Mouse (Mus musculus): ENCODE data around the gene Lrfn3. TPM values are rescaled to one million over a fixed set of nuclear protein-coding genes. Genes with fewer than 3 reads are reported as not detected.
A peak's percentile ranks its signal among the peaks of the same experiment; 100 is the strongest.

Lrfn3 gene
- total RNA-seq, 2 experiments from 2014 or later: 18.7 to 19.5 TPM

GRCm38 (mm10) chr7:30347828-30348227 lies 14.7 kb downstream of the Lrfn3 start:
- peak; percentile 27 to 31 for DNase-seq (ENCODE audit: low spot score in 2 of 2)

DNA sequence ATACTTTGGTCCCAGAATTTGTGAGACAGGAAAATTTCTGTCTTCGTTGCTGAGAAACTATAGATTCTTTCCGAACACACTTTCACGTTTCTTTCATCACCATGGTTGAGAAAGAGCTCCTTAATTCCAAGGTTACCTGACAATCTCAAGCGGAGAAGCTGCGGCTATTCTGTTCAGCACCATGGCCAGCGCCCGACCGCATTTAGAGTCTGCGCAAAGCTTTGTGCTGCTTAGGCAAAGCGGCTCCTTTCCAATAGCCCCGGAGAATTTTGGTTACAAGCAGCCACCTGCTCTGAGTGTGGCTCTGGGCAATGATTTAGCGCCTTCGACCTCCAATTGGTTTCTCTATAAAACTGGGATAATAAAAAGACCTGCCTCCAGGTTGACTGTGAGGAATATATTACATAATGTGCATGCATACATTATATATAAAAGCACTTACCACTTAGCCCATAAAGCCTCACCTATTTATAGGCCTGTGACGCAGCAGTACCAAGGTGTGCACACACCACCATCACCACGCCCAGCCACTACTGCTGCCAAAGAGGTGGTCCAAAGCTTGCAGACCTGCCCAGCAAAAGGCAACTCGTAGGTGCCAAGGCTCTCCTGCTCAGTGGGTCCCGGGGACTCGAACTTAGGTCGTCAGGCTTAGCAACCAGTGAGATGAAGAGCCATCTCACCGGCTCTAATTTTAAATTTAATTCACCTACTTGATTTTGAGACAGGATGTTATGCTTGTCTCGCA lies 15.8 kb downstream of the Lrfn3 start:
- DNase-seq (ENCODE audit: low spot score in 2 of 2): peak in 1 of 2 experiments; percentile 49

DNA sequence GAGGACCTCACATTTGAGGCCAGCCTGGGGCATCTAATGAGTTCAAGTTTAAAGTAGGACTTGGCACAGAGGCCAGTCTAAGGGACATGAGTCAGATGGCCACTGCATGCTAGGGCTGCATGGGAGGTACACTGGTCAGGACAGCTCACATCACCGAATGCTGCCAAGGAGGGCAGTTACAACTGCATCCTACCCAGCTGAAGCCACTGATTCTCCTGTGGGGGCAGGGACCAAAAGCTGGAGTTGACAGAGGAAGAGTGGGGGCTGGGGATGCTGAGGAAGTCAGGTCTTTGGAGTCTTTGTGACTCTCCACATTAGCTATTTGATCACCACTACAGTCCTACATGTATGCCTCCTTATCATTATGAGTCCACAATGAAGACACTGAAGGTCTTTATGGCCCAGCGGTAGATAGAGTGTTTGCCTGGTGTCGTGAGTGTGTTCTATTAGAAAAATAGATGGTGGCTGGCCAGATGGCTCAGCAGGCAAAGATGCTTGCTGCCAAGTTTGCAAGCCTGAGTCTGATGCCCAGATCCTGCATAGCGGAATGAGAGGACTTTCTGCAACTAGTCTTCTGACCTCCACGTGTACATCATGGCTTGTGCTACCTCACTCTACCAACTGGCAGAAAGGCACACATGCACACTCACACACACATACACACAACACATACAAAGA lies 23.0 kb downstream of the Lrfn3 start:
- no peak for DNase-seq (ENCODE audit: low spot score in 2 of 2)

GRCm38 (mm10) chr7:30336384-30336783 lies 26.2 kb downstream of the Lrfn3 start:
- peak; percentile 69 to 75 for DNase-seq (ENCODE audit: low spot score in 2 of 2)

- DNase-seq (ENCODE audit: low spot score in 2 of 2): no peak
Measured at GRCm38 (mm10) chr7:30335688-30336087, 26.9 kb downstream of the Lrfn3 start.

- DNase-seq (ENCODE audit: low spot score in 2 of 2): no peak
Measured at GRCm38 (mm10) chr7:30334563-30334962, 28.0 kb downstream of the Lrfn3 start.

DNA sequence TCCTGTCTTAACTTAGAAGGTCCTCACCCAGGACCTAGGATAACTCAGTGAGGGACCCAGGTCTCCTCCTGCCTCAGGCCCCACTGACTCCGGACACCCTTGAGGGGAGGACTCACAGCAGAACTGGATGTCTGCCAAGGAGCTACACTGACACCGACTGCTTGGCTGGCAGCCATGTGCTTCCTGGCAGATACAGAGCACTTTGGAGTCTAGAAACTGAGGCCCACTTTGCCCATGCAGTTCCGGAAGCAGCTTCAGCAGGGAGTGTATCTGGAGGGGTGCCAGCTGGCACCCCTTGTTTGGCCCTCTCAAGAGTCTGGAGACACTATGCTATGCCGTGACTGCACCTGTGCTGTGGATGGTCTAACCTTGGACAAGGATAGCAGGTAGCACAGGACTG lies 29.1 kb downstream of the Lrfn3 start:
- DNase-seq (ENCODE audit: low spot score in 2 of 2): peak in 1 of 2 experiments; percentile 69

DNA sequence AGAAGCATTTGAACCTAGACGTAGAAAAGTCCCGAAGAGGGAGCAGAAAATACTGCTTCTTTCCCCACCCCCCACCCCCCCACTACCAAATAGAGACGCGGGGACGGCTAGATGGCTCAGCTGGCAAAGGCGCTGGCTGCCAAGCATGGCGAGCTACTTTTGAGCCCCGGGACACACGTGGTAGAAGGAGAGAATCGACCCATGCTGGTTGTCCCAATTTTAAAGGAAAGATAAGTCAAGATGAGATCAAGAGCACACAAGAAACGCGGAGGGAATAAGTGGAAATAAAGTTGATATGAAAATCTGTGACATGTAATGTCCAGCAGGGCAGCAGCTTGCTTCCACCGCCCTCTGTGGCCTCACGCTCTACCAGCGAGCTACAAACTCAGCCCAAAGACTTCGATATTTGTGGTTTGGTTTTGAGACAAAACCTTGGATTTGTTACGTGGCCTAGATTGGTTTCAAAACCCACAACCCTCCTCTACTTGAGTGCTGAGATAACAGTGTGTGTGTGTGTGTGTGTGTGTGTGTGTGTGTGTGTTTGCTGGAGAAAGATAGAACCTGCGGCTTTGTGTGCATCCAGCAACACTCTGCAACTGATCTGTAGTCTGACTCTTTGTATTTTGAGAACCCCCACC lies 29.8 kb downstream of the Lrfn3 start:
- no peak for DNase-seq (ENCODE audit: low spot score in 2 of 2)

DNA sequence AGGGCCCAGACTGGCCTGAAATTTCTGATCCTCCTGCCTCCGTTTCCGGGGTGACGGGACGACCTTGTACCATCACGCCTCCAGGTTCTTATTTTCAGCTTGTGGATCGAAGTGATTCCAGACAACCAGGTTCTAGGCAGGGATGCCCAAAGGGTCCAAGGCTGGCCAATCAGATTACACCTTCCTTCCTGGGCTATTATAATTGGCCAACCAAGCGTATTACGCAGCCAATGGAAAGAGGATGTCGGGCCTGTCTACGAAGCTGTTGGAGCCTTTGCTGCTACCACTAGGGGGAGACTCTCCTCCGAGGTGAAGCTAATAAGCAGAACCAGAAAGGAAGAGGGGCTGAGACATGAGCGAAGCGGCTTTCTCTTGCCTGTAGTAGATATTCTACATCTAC lies 30.7 kb downstream of the Lrfn3 start:
- peak; percentile 36 to 65 for DNase-seq (ENCODE audit: low spot score in 2 of 2)

DNA sequence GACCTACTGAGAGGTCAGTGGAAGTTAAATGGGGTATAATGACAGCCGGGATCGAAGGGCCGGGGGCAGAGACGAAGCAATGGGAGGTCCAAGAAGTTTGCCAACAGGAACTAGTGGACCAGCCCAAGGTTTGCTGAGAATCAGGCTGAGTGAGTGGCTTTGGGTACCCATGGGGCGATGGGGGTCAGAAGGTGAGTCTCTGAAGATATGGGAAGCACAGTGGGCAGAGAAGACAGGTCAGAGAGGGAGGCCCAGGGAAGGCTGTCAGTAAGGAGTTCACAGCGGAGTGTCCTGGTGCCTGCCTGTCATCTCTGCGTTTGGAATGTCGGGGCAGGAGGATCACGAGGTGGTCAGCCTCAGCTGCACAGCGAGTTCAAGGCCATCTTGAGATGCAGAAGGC lies 34.2 kb downstream of the Lrfn3 start:
- DNase-seq (ENCODE audit: low spot score in 2 of 2): no peak

- no peak for DNase-seq (ENCODE audit: low spot score in 2 of 2)
Measured at GRCm38 (mm10) chr7:30327140-30327539, 35.4 kb downstream of the Lrfn3 start.

- DNase-seq (ENCODE audit: low spot score in 2 of 2): no peak
Measured at GRCm38 (mm10) chr7:30326427-30326826, 36.1 kb downstream of the Lrfn3 start.

DNA sequence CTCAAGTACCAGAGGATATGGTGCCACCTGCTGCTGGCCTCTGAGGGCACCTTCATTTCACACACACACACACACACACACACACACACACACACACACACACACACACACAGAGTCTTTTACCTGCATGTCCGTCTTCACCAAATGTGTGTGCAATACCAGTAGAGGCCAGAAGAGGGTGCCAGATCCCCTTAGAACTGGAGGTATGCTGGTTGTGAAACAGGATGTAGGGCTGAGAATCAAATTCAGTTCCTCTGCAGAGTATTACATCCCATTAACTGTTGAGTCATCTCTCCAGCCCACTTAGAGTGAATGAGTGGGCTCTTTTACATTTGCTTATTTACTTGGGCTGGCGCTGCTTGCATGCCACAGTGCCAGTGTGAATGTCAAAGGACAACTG lies 37.2 kb downstream of the Lrfn3 start:
- no peak for DNase-seq (ENCODE audit: low spot score in 2 of 2)

DNA sequence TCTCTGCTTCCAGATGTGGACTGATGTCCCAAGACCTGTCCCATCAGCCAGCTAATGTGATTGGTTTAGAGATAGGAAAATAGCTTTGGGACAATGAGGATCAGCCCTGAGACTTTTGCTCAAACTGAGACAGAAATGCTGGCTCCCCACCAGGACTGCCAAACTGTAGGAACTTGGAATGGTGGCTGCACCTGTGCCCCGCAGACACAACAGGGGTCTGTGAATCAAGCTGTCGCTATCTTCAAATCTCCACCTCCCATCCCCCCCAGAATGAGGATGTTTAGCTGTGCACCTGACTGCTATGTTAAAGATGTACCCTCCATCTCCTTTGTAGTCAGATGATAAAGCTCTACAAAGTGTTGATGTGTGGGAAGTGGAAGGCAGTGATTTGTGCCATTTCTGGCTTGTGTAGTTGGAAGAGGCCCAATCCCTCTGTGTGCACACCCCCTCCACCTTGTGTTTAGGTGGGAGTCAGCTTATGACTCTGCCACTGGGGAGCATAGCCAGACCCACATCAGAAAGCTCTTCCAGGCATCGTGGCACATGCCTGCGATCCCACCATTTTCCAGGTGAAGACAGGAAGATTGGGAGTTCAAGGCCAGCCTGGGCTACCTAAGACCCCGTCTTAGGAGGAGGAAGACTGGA lies 38.1 kb downstream of the Lrfn3 start:
- no peak for DNase-seq (ENCODE audit: low spot score in 2 of 2)

DNA sequence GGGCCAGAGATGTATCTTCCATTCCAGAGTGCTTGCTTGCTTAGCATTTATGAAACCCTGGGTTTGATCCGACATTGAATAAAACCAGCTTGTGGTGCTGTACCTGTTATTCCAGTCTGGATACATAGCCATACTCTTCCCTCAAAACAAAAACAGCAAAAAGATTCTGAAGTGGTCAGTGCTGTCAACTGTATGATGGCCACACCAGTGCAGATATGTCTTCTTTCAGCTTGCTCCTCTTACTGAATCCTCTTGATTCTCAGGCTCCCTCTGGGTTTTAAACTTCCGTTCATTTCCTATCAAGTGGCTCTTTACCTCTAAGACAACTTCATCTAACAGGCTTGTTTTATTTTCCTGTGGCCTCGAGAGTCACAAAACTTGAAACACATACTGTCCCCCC lies 38.8 kb downstream of the Lrfn3 start, which contains the start of gene Sdhaf1:
TSS of gene Sdhaf1 (minus strand) at position 101 of the 400 bp plus-strand sequence.
- DNase-seq (ENCODE audit: low spot score in 2 of 2): no peak

DNA sequence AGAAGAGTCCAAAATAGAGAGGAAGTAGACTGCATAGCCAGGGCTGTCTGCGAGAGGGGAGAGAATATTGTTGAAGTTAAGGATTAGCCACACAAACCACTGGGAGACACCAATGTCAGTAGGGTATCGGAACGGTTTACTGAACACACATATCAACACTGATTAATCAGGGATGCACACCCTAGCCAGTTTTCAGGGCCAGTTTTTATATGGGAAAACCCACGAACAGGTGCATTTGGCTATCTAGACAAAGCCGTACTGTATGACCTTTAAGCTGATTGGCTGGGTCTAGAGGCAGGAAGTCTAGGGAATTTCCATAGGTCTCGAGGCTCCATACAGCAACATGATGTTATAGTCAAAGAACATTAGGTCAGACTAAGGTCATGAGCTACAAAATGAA lies 39.7 kb downstream of the Lrfn3 start:
- DNase-seq (ENCODE audit: low spot score in 2 of 2): no peak

GRCm38 (mm10) chr7:30322285-30322667 lies 40.3 kb downstream of the Lrfn3 start:
- peak; percentile 73 to 87 for DNase-seq (ENCODE audit: low spot score in 2 of 2)

DNA sequence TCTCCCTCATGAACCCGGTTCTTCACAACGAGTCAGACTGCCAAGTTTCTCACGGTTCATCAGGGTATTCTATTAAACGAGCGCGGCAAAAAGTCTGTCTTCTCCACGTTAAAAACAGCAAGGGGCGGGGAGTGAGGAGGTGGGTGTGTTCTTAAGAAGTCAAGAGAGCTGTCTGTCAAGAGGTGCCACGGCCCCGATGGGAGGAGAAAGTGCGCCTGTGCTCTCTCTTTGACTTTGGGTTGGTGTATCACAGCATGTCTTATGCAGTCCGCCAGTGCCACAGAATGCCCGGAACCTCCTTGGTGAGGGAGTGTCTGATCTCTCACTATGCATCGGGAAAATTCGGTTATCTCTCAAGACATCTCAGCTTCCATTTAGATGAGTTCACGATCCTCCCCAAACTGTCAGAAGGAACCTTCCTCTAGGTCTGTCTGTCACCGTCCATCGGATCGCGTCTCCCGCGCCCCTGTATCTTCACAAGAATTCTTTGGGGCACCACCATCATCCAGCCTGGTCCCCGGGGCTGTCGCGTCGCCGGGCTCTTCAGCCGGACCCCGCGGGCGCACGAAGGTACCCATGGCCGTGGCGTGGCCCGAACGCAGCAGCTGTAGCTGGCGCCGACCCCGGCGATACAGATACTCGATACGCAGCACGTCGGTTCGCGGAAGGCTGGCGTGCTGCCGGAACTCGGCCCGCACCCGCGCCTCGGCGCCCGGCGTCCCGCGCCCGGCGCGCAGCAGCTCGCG lies 40.9 kb downstream of the Lrfn3 start, which contains the start of gene E130208F15Rik:
TSS of gene E130208F15Rik (plus strand) at position 202 of the 746 bp plus-strand sequence.
- DNase-seq (ENCODE audit: low spot score in 2 of 2): peak; percentile 27 to 38

GRCm38 (mm10) chr7:30320946-30321345 lies 41.6 kb downstream of the Lrfn3 start:
- DNase-seq (ENCODE audit: low spot score in 2 of 2): no peak

DNA sequence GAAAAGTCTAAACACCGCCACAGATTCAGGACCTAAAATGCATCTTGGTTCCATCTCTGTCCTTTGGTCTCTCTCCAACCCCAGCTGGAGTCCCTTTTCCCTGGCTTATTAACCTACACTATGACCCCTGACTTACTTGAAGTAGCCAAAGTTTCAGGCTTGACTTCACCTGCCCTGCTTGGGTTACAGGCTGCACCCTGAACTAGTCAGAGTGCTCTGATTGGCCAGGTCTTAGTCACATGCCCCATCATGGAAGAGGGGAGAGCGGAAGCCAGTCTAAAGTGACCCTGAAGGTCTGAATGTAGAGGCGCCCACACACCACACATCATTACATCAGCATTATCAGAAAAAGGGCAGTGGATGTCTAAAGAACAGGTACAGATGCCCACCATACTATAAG lies 44.4 kb downstream of the Lrfn3 start:
- DNase-seq (ENCODE audit: low spot score in 2 of 2): no peak

All from adrenal gland, postnatal 4 days (tissue).